Mouse (Mus musculus): Measurements from ENCODE around the gene Tmc3. TPM values are rescaled to one million over a fixed set of nuclear protein-coding genes. Genes with fewer than 3 reads are reported as not detected.

The Tmc3 gene
- polyA plus RNA-seq, 1 experiment from 2014 or later: 0.16 TPM

DNA sequence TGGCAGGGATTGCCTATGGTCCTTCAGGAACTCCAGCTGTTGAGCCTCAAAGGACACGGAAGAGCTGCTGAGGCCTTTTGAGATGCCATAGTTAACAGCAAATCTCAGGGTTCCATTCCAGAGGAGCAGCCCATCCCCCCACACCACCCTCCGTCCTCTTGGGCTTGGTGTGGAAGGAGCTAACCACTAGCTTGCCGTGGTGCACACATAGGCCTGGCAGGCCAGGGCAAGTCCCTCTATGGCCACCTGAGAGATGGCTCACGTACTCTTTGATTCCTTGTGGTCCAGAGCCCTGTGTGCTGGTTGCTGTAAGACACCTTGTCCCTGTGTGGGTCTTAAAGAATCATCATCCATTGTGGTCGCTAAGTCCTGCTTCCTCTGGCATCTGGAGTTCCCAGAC lies 55.9 kb downstream of the Tmc3 start:
- Histone ChIP-seq H3K27ac (ENCODE audit: low read length) (no peak overlapping the region), H3K4me2 (ENCODE audit: low read length) (no peak overlapping the region), H3K4me3 (ENCODE audit: low read depth, low read length) (no peak overlapping the region), H3K36me3 (ENCODE audit: control insufficient read depth, insufficient read depth, low read length) (peaks cover 2% of the 10 kb centered on the region; the same call in 1 of the 2 replicates), H3K4me1 (ENCODE audit: control insufficient read depth, insufficient read depth, low read length) (no peaks in the 10 kb centered on the region), H3K9me3 (replicated peaks; ENCODE audit: control insufficient read depth, low read length, poor library complexity, severe bottlenecking) (no peaks in the 10 kb centered on the region), H3K27me3 (ENCODE audit: control insufficient read depth, insufficient read depth, low read depth, low read length) (no peaks in the 10 kb centered on the region), H3K9ac (ENCODE audit: low read depth, low read length) (no peak overlapping the region)
- no peak for ATAC-seq
- 97% methylated on average over 5 of the region's 5 CpGs for WGBS

GRCm38 (mm10) chr7:83641163-83641562 lies 56.4 kb downstream of the Tmc3 start:
- 65% methylated on average over 2 of the region's 2 CpGs for WGBS
- no peaks in the 10 kb centered on the region for H3K27me3 ChIP-seq (ENCODE audit: control insufficient read depth, insufficient read depth, low read depth, low read length)
- no peaks in the 10 kb centered on the region for H3K9me3 ChIP-seq (replicated peaks; ENCODE audit: control insufficient read depth, low read length, poor library complexity, severe bottlenecking)
- no peak overlapping the region for H3K4me3 ChIP-seq (ENCODE audit: low read depth, low read length)
- H3K9ac ChIP-seq (ENCODE audit: low read depth, low read length): no peak overlapping the region
- ATAC-seq: no peak
- no peak overlapping the region for H3K4me2 ChIP-seq (ENCODE audit: low read length)
- H3K36me3 ChIP-seq (ENCODE audit: control insufficient read depth, insufficient read depth, low read length): peaks cover 2% of the 10 kb centered on the region; the same call in 1 of the 2 replicates
- H3K27ac ChIP-seq (ENCODE audit: low read length): no peak overlapping the region
- no peaks in the 10 kb centered on the region for H3K4me1 ChIP-seq (ENCODE audit: control insufficient read depth, insufficient read depth, low read length)

- Histone ChIP-seq H3K9me3 (replicated peaks; ENCODE audit: control insufficient read depth, low read length, poor library complexity, severe bottlenecking) (no peaks in the 10 kb centered on the region), H3K36me3 (ENCODE audit: control insufficient read depth, insufficient read depth, low read length) (peaks cover 2% of the 10 kb centered on the region; the same call in 1 of the 2 replicates), H3K27ac (ENCODE audit: low read length) (no peak overlapping the region), H3K4me3 (ENCODE audit: low read depth, low read length) (no peak overlapping the region), H3K27me3 (ENCODE audit: control insufficient read depth, insufficient read depth, low read depth, low read length) (no peaks in the 10 kb centered on the region), H3K4me1 (ENCODE audit: control insufficient read depth, insufficient read depth, low read length) (no peaks in the 10 kb centered on the region), H3K9ac (ENCODE audit: low read depth, low read length) (no peak overlapping the region), H3K4me2 (ENCODE audit: low read length) (no peak overlapping the region)
- no peak for ATAC-seq
- 89% methylated on average over 6 of the region's 6 CpGs for WGBS
Measured at GRCm38 (mm10) chr7:83643581-83643980, 58.9 kb downstream of the Tmc3 start.

- WGBS: 90% methylated on average over 2 of the region's 2 CpGs
- no peak overlapping the region for H3K4me3 ChIP-seq (ENCODE audit: low read depth, low read length)
- H3K27ac ChIP-seq (ENCODE audit: low read length): no peak overlapping the region
- H3K9me3 ChIP-seq (replicated peaks; ENCODE audit: control insufficient read depth, low read length, poor library complexity, severe bottlenecking): no peaks in the 10 kb centered on the region
- H3K4me1 ChIP-seq (ENCODE audit: control insufficient read depth, insufficient read depth, low read length): no peaks in the 10 kb centered on the region
- H3K4me2 ChIP-seq (ENCODE audit: low read length): no peak overlapping the region
- peaks cover 2% of the 10 kb centered on the region; the same call in 1 of the 2 replicates for H3K36me3 ChIP-seq (ENCODE audit: control insufficient read depth, insufficient read depth, low read length)
- H3K9ac ChIP-seq (ENCODE audit: low read depth, low read length): no peak overlapping the region
- H3K27me3 ChIP-seq (ENCODE audit: control insufficient read depth, insufficient read depth, low read depth, low read length): no peaks in the 10 kb centered on the region
- no peak for ATAC-seq
Measured at GRCm38 (mm10) chr7:83644761-83645160, 60.0 kb downstream of the Tmc3 start.

DNA sequence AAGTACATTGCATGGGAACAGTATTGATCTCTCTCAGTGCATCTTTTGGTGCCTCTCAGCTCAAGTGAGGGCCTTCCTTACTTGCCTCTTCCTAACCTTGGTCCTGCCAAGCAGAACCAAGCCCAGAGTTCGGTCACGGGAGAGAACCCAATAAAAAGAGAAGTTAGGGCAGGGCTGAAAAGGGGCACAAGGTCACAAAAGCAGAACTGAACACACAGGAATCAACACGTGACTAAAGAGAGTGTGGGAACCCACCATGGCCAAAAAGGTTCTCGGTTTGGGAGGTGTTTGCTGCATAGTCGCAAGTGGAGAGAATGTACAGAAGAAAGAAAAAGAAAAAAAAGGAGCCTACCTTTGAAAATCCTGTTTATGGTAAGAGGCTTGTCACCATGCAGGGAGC lies 60.7 kb downstream of the Tmc3 start:
- WGBS: 81% methylated on average over 5 of the region's 5 CpGs
- Histone ChIP-seq H3K4me1 (ENCODE audit: control insufficient read depth, insufficient read depth, low read length) (no peaks in the 10 kb centered on the region), H3K4me3 (ENCODE audit: low read depth, low read length) (no peak overlapping the region), H3K4me2 (ENCODE audit: low read length) (no peak overlapping the region), H3K27ac (ENCODE audit: low read length) (no peak overlapping the region), H3K9me3 (replicated peaks; ENCODE audit: control insufficient read depth, low read length, poor library complexity, severe bottlenecking) (no peaks in the 10 kb centered on the region), H3K36me3 (ENCODE audit: control insufficient read depth, insufficient read depth, low read length) (peaks cover 2% of the 10 kb centered on the region; the same call in 1 of the 2 replicates), H3K9ac (ENCODE audit: low read depth, low read length) (no peak overlapping the region), H3K27me3 (ENCODE audit: control insufficient read depth, insufficient read depth, low read depth, low read length) (no peaks in the 10 kb centered on the region)
- ATAC-seq: no peak

GRCm38 (mm10) chr7:83648807-83649206 lies 64.1 kb downstream of the Tmc3 start:
- Histone ChIP-seq H3K9me3 (replicated peaks; ENCODE audit: control insufficient read depth, low read length, poor library complexity, severe bottlenecking) (no peaks in the 10 kb centered on the region), H3K27me3 (ENCODE audit: control insufficient read depth, insufficient read depth, low read depth, low read length) (no peaks in the 10 kb centered on the region), H3K4me2 (ENCODE audit: low read length) (no peak overlapping the region), H3K4me3 (ENCODE audit: low read depth, low read length) (no peak overlapping the region), H3K27ac (ENCODE audit: low read length) (no peak overlapping the region), H3K36me3 (ENCODE audit: control insufficient read depth, insufficient read depth, low read length) (no peaks in the 10 kb centered on the region), H3K4me1 (ENCODE audit: control insufficient read depth, insufficient read depth, low read length) (no peaks in the 10 kb centered on the region), H3K9ac (ENCODE audit: low read depth, low read length) (no peak overlapping the region)
- 81% methylated on average over 7 of the region's 7 CpGs for WGBS
- no peak for ATAC-seq

- no peak for ATAC-seq
- Histone ChIP-seq H3K4me2 (ENCODE audit: low read length) (no peak overlapping the region), H3K9ac (ENCODE audit: low read depth, low read length) (no peak overlapping the region), H3K36me3 (ENCODE audit: control insufficient read depth, insufficient read depth, low read length) (no peaks in the 10 kb centered on the region), H3K27me3 (ENCODE audit: control insufficient read depth, insufficient read depth, low read depth, low read length) (no peaks in the 10 kb centered on the region), H3K9me3 (replicated peaks; ENCODE audit: control insufficient read depth, low read length, poor library complexity, severe bottlenecking) (no peaks in the 10 kb centered on the region), H3K27ac (ENCODE audit: low read length) (no peak overlapping the region), H3K4me3 (ENCODE audit: low read depth, low read length) (no peak overlapping the region), H3K4me1 (ENCODE audit: control insufficient read depth, insufficient read depth, low read length) (no peaks in the 10 kb centered on the region)
- 93% methylated on average over 5 of the region's 5 CpGs for WGBS
Measured at GRCm38 (mm10) chr7:83650638-83651037, 65.9 kb downstream of the Tmc3 start.

DNA sequence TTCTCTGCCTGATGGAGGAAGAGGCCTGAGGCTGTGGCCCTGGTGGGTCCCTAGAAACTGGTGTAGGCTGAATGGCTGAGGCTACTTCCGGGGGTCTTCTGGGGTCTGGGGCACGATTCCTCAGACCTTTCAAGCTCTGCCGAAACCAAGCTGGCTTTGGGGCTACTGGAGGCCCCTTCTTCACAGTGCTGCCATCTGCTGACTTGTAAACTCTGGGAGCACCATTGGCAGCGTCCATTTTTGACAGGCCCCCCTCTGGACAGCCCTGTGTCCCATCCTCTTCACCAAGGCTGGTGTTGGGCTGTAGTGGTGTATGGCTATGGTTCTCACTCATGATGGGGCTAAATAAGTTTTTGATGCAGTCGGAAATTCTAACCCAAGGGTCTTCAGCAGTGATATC lies 67.8 kb downstream of the Tmc3 start:
- no peaks in the 10 kb centered on the region for H3K4me1 ChIP-seq (ENCODE audit: control insufficient read depth, insufficient read depth, low read length)
- H3K9ac ChIP-seq (ENCODE audit: low read depth, low read length): no peak overlapping the region
- ATAC-seq: no peak
- no peak overlapping the region for H3K4me2 ChIP-seq (ENCODE audit: low read length)
- no peaks in the 10 kb centered on the region for H3K36me3 ChIP-seq (ENCODE audit: control insufficient read depth, insufficient read depth, low read length)
- WGBS: 73% methylated on average over 5 of the region's 5 CpGs
- H3K27me3 ChIP-seq (ENCODE audit: control insufficient read depth, insufficient read depth, low read depth, low read length): no peaks in the 10 kb centered on the region
- no peak overlapping the region for H3K27ac ChIP-seq (ENCODE audit: low read length)
- no peak overlapping the region for H3K4me3 ChIP-seq (ENCODE audit: low read depth, low read length)
- H3K9me3 ChIP-seq (replicated peaks; ENCODE audit: control insufficient read depth, low read length, poor library complexity, severe bottlenecking): no peaks in the 10 kb centered on the region

DNA sequence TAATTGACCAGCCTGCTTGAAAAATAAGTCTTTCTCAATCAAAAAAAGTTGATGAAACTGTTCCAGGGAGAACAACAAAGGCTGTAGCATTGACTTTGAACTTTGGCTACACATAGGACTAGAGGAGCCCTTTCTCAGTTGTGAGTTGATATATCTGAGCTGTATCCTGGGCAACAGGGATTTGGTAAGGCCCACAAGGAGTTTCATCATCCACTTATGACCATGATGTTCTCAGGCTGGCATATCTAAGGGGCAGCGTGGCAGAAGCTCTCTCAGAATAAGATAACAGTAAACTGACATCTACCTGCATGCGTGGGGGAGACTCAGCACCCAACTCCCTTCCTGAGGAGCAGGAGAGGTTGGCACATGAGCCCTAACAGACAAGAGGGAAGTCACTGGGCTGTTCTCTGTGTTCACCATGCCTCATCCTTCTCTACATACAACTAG lies 68.9 kb downstream of the Tmc3 start:
- H3K36me3 ChIP-seq (ENCODE audit: control insufficient read depth, insufficient read depth, low read length): no peaks in the 10 kb centered on the region
- H3K4me1 ChIP-seq (ENCODE audit: control insufficient read depth, insufficient read depth, low read length): no peaks in the 10 kb centered on the region
- no peak overlapping the region for H3K4me2 ChIP-seq (ENCODE audit: low read length)
- 85% methylated on average over 2 of the region's 2 CpGs for WGBS
- H3K4me3 ChIP-seq (ENCODE audit: low read depth, low read length): no peak overlapping the region
- no peaks in the 10 kb centered on the region for H3K9me3 ChIP-seq (replicated peaks; ENCODE audit: control insufficient read depth, low read length, poor library complexity, severe bottlenecking)
- ATAC-seq: no peak
- no peaks in the 10 kb centered on the region for H3K27me3 ChIP-seq (ENCODE audit: control insufficient read depth, insufficient read depth, low read depth, low read length)
- no peak overlapping the region for H3K9ac ChIP-seq (ENCODE audit: low read depth, low read length)
- no peak overlapping the region for H3K27ac ChIP-seq (ENCODE audit: low read length)
